In the genomic region with DNA sequence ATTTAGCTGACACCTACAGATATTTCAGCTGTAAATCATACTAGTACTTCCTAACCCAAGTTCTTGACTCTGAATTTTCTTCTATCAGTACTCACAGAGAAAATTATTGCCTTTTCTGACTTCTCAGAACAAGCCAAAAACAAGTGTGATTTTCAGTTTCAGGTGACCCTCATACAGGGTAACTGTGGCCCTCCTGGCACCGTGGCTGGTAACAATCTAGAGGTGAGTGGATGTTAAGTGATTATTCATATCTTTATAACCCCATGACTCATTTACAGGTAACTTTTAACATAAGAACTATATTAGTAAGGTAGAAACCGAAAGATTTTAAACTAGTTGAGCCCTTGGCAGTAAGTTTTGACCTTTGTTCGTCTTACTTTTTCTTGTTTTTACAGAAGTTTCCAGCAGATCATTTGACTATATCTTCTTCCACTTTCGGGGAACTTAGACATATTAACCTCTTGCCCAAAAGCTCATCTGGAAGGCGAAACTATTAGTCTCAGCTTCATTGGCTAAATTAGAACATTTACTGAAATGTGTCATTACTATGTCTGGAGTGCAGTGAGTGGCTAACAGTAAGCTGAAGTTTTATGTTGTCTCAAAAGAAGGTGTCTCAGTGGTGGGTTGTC, we compare ENCODE assay signal across 22 mouse cellular contexts. TPM values are rescaled to one million over a fixed set of nuclear protein-coding genes. Genes with fewer than 3 reads are reported as not detected.
A peak's percentile ranks its signal among the peaks of the same experiment; 100 is the strongest.
DNase-seq lines count a peak whose midpoint lies in the region; ATAC-seq and TF ChIP-seq lines count a peak whose summit lies in the region.
"Had no signal": no experiment of that assay in that cellular context is flagged by ENCODE, and none has a peak within 500 bp of the region (broad histone marks: within the 10 kb centered on the region; RNA-seq: fewer than 3 reads in every experiment).

No protein-coding gene starts in this region.

- no peak overlapping the region for H3K4me3 ChIP-seq in liver, adult 2 months (ENCODE audit: insufficient read depth, low read depth, low read length)
- no peak overlapping the region for H3K4me3 ChIP-seq in liver, embryonic 11.5 days (ENCODE audit: low read depth, low read length)
- no peak overlapping the region for H3K4me3 ChIP-seq in brown adipose tissue, adult 24 weeks (ENCODE audit: insufficient read depth, low read depth, low read length)
- H3K4me3 ChIP-seq in small intestine, adult 2 months (ENCODE audit: low read depth, low read length): no peak overlapping the region
- H3K4me3 ChIP-seq: forebrain, embryonic 12.5 days; hindbrain, embryonic 13.5 days; left cerebral cortex, adult 2 months had no signal

- no peaks in the 10 kb centered on the region for H3K36me3 ChIP-seq in liver, adult 2 months (ENCODE audit: control insufficient read depth, insufficient read depth, low read length)
- no peaks in the 10 kb centered on the region for H3K36me3 ChIP-seq in liver, embryonic 11.5 days (ENCODE audit: control insufficient read depth, insufficient read depth, low read length)
- H3K36me3 ChIP-seq in small intestine, adult 2 months (ENCODE audit: control insufficient read depth, insufficient read depth, low read length): no peaks in the 10 kb centered on the region
- H3K36me3 ChIP-seq: forebrain, embryonic 12.5 days; hindbrain, embryonic 13.5 days had no signal

- intact Hi-C loops in left cerebral cortex, postnatal 25 days (cut with DNase I): no loop called here

- H3K9me3 ChIP-seq in liver, embryonic 11.5 days (ENCODE audit: control insufficient read depth, low read length): no peaks in the 10 kb centered on the region
- H3K9me3 ChIP-seq: forebrain, embryonic 12.5 days; hindbrain, embryonic 13.5 days had no signal

- peak overlapping the region; percentile 56; the same call in 1 of the 2 replicates for H3K27ac ChIP-seq in liver, adult 2 months (replicated peaks; ENCODE audit: insufficient read depth, low read depth, low read length)
- H3K27ac ChIP-seq in liver, embryonic 11.5 days (ENCODE audit: low read depth, low read length): no peak overlapping the region
- H3K27ac ChIP-seq in brown adipose tissue, adult 24 weeks (replicated peaks; ENCODE audit: low read depth, low read length): peak overlapping the region; percentile 64; the same call in 1 of the 2 replicates
- peak overlapping the region; percentile 90 for H3K27ac ChIP-seq in small intestine, adult 2 months (ENCODE audit: insufficient read depth, low read depth, low read length)
- H3K27ac ChIP-seq: forebrain, embryonic 12.5 days; hindbrain, embryonic 13.5 days; left cerebral cortex, adult 2 months; liver, embryonic 14.5 days had no signal

- H3K4me1 ChIP-seq in liver, adult 2 months (ENCODE audit: control insufficient read depth, insufficient read depth, low read length): peaks cover 19% of the 10 kb centered on the region
- 0 out of 2 replicates have a peak, but pooled peaks cover 2% of the 10 kb centered on the region for H3K4me1 ChIP-seq in liver, embryonic 11.5 days (replicated peaks; ENCODE audit: control insufficient read depth, insufficient read depth, low read length)
- H3K4me1 ChIP-seq in brown adipose tissue, adult 24 weeks (ENCODE audit: control insufficient read depth, insufficient read depth, insufficient read length, low read length): peaks cover 8% of the 10 kb centered on the region; the same call in 1 of the 2 replicates
- H3K4me1 ChIP-seq in small intestine, adult 2 months (ENCODE audit: control insufficient read depth, insufficient read depth, insufficient read length, low read length): peaks cover 13% of the 10 kb centered on the region; the same call in 1 of the 2 replicates
- H3K4me1 ChIP-seq: forebrain, embryonic 12.5 days; hindbrain, embryonic 13.5 days had no signal

- no peak for TF ChIP-seq POLR2A in liver, adult 2 months (IDR thresholded peaks at IDR 0.05; ENCODE audit: extremely low read depth, insufficient read depth, low read length)
- TF ChIP-seq POLR2A in small intestine, adult 2 months (IDR thresholded peaks at IDR 0.05; ENCODE audit: low read depth, low read length): no peak

- 42% methylated on average over 5 of the region's 5 CpGs for WGBS in liver, adult 2 months
- 84% methylated on average over 5 of the region's 5 CpGs for WGBS in liver, embryonic 11.5 days
- WGBS in small intestine, adult 2 months: 29% methylated on average over 5 of the region's 5 CpGs

- H3K4me2 ChIP-seq in liver, embryonic 11.5 days: no peak overlapping the region
- H3K4me2 ChIP-seq: forebrain, embryonic 12.5 days; heart, embryonic 11.5 days; hindbrain, embryonic 13.5 days; midbrain, embryonic 11.5 days had no signal

- ATAC-seq in liver, embryonic 11.5 days (replicated peaks; ENCODE audit: low FRiP score): no peak

- H3K9ac ChIP-seq in liver, adult 2 months (ENCODE audit: low read depth, low read length): no peak overlapping the region
- no peak overlapping the region for H3K9ac ChIP-seq in liver, embryonic 11.5 days (ENCODE audit: low read depth, low read length)
- H3K9ac ChIP-seq: forebrain, embryonic 12.5 days; hindbrain, embryonic 13.5 days; liver, embryonic 14.5 days had no signal

- H3K79me2 ChIP-seq in liver, adult 2 months (ENCODE audit: control insufficient read depth, insufficient read depth, low read length): no peaks in the 10 kb centered on the region

- no peak for TF ChIP-seq CTCF in liver, adult 2 months (IDR thresholded peaks at IDR 0.05; ENCODE audit: low read depth, low read length)
- TF ChIP-seq CTCF in small intestine, adult 2 months (IDR thresholded peaks at IDR 0.05; ENCODE audit: extremely low read depth, insufficient read length, insufficient replicate concordance, low read depth, low read length): no peak

- peak; percentile 64 for DNase-seq in liver, adult 2 months (ENCODE audit: extremely low read depth, low read depth, low spot score)
- DNase-seq in liver, embryonic 11.5 days (ENCODE audit: low spot score): no peak
- DNase-seq in CD4-positive, CD25-positive, alpha-beta regulatory T cell, adult 2 months (ENCODE audit: low read depth, low spot score): peak; percentile 61
- no peak for DNase-seq in T-cell, adult 2 months (ENCODE audit: low spot score)
- no peak for DNase-seq in left cerebral cortex, postnatal 25 days (ENCODE audit: low spot score in 2 of 2)
- DNase-seq: adrenal gland, adult 2 months; cerebellum, adult 9-10 months; gastrocnemius, postnatal 14 days; kidney, adult 11 months; kidney, postnatal 25 days; thymus, adult 18-20 months had no signal

- no peaks in the 10 kb centered on the region for H3K27me3 ChIP-seq in liver, adult 2 months (ENCODE audit: control insufficient read depth, insufficient read depth, low read length)
- no peaks in the 10 kb centered on the region for H3K27me3 ChIP-seq in liver, embryonic 11.5 days (replicated peaks; ENCODE audit: control insufficient read depth, insufficient read depth, low read length)
- no peaks in the 10 kb centered on the region for H3K27me3 ChIP-seq in small intestine, adult 2 months (ENCODE audit: control insufficient read depth, insufficient read depth, low read length)
- H3K27me3 ChIP-seq: forebrain, embryonic 12.5 days; hindbrain, embryonic 13.5 days had no signal

RNA-seq across cellular contexts. Expression of a gene that starts 28.6 kb away (rescaled TPM):
- 521 and 532 TPM in 2 replicates for total RNA-seq in liver, adult 2 months (2014; rRNA removed)
- polyA plus RNA-seq in liver, adult 2 months (2012; rRNA removed): 124 and 141 TPM in 2 replicates
- polyA plus RNA-seq in liver, embryonic 11.5 days (2014; fragmentation: Nextera tagmentation; extraction: Ambion mirVana): not detected in 2 replicates
- polyA plus RNA-seq in brown adipose tissue, adult 24 weeks (2012; ENCODE audit: insufficient read depth, insufficient read length, missing spikeins): 58.5 and 127 TPM in 2 replicates
- 15.4 and 20.9 TPM in 2 replicates for polyA plus RNA-seq in small intestine, adult 2 months (2012; rRNA removed)
- total RNA-seq in left cerebral cortex, postnatal 25 days (2021): 1 to 10 TPM; 6.4 to 7.2 TPM
- polyA plus RNA-seq: embryonic facial prominence, embryonic 11.5 days; forebrain, embryonic 12.5 days; heart, embryonic 11.5 days; hindbrain, embryonic 13.5 days; limb, embryonic 11.5 days; midbrain, embryonic 11.5 days; neural tube, embryonic 11.5 days had no signal

Comparison
In these comparisons a context has a peak if more than half of its experiments do, and no peak if none do; other contexts are left out.
1. DNase-seq: peak in liver, adult 2 months (single experiment) and CD4-positive, CD25-positive, alpha-beta regulatory T cell, adult 2 months (single experiment); none in liver, embryonic 11.5 days (single experiment), T-cell, adult 2 months (single experiment) and left cerebral cortex, postnatal 25 days (0 of 2).
2. RNA of a gene that starts 28.6 kb away (polyA plus RNA-seq): 124 to 141 TPM in liver, adult 2 months, 58.5 to 127 TPM in brown adipose tissue, adult 24 weeks and 15.4 to 20.9 TPM in small intestine, adult 2 months; not detected in liver, embryonic 11.5 days; every median in the first group is over 10 times any median in the second.